Mouse (Mus musculus) G1E (cell line): ENCODE measurements around the gene Col4a2.
A peak's percentile ranks its signal among the peaks of the same experiment; 100 is the strongest.

Source experiments
- CTCF ChIP-seq: IDR thresholded peaks from 2 replicates; pipeline ENCODE4 v1.5.1; 2012; ENCODE audit warnings: low read depth, low read length, inconsistent platforms, mixed read lengths
- GATA1 ChIP-seq: IDR thresholded peaks from 2 replicates; pipeline ENCODE4 v1.6.1; 2012; ENCODE audit warnings: borderline replicate concordance, low read length, inconsistent platforms, mixed read lengths
- POLR2AphosphoS5 ChIP-seq: IDR thresholded peaks from 2 replicates; pipeline ENCODE4 v1.6.1; 2012; ENCODE audit warnings: low read depth, low read length, inconsistent platforms; ENCODE audit not compliant: insufficient replicate concordance
- TAL1 ChIP-seq: conservative IDR thresholded peaks from 2 replicates; pipeline ENCODE4 v1.6.1; 2012; ENCODE audit warnings: low read depth, low read length, inconsistent platforms, mixed read lengths

- peak; percentile 59; the same call in 1 of the 2 replicates for TF ChIP-seq CTCF
- no peak for TF ChIP-seq GATA1
- TF ChIP-seq POLR2AphosphoS5: no peak
- TF ChIP-seq TAL1: no peak
Measured at GRCm38 (mm10) chr8:11430688-11431087, 118.1 kb downstream of the Col4a2 start.
